Mouse (Mus musculus): ENCODE data around the gene Cxcr3. TPM values are rescaled to one million over a fixed set of nuclear protein-coding genes. Genes with fewer than 3 reads are reported as not detected.

The Cxcr3 gene
- 0.50 TPM in 1 of 2 replicates, not detected in the other for polyA plus RNA-seq (2015; fragmentation: Nextera tagmentation; extraction: Ambion mirVana)

DNA sequence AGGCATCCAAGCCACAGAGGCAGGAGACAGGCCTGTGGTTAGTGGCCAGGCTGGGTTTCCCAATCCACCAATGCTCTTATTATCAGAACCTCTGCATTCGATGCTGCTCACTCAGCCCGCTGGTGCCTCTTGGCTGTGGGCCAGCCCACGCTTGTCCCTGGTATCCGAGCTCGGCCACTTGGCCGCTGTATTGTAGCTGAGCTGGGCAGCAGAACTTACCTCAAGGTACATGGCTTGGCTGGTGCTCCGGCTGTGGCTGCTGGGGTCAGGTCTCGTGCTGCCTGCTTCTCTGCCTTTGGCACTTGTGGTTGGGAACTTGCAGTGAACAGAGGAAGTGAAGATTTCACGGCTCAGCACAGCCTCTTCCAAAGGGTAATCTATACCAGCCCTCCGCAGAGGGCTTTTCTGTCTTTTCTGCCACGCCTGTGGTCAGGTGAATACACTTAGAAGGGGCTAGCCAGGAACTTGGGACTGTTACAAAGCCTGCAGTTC lies at the start of gene Cxcr3:
Gene Cxcr3 (minus strand): TSS at position 442 of the 492 bp plus-strand sequence.

Other genes starting within 250 kb of the Cxcr3 start
- gene Taf1, start 201.5 kb downstream of the Cxcr3 start, polyA plus RNA-seq (2015; fragmentation: Nextera tagmentation; extraction: Ambion mirVana) = 5.1 and 5.4 TPM in 2 replicates
- gene Ogt, start 94.2 kb downstream of the Cxcr3 start, polyA plus RNA-seq (2015; fragmentation: Nextera tagmentation; extraction: Ambion mirVana) = 41.3 and 82.1 TPM in 2 replicates
- gene Gm4779, start 60.2 kb upstream of the Cxcr3 start, polyA plus RNA-seq (2015; fragmentation: Nextera tagmentation; extraction: Ambion mirVana) = 0.08 TPM in 1 of 2 replicates, not detected in the other
- 0.28 TPM in 1 of 2 replicates, not detected in the other for gene 8030474K03Rik, start 60.4 kb upstream of the Cxcr3 start, polyA plus RNA-seq (2015; fragmentation: Nextera tagmentation; extraction: Ambion mirVana)
- 4.0 and 5.4 TPM in 2 replicates for gene Nhsl2, start 115.1 kb upstream of the Cxcr3 start, polyA plus RNA-seq (2015; fragmentation: Nextera tagmentation; extraction: Ambion mirVana)

Measured in adrenal gland, postnatal 0 days (tissue).